Mouse (Mus musculus): Measurements from ENCODE around the gene Tm2d3.

Tm2d3 gene

GRCm38 (mm10) chr7:65708506-65708905 is 17.5 kb downstream of the Tm2d3 start:
- DNase-seq, result no peak

- no peak for DNase-seq
These were observed 19.3 kb downstream of the Tm2d3 start for GRCm38 (mm10) chr7:65710301-65710700.

GRCm38 (mm10) chr7:65713782-65714181 is 22.8 kb downstream of the Tm2d3 start:
- no peak for DNase-seq

GRCm38 (mm10) chr7:65714304-65714703 is 23.3 kb downstream of the Tm2d3 start:
- DNase-seq, result no peak

- no peak for DNase-seq
These were observed 43.1 kb downstream of the Tm2d3 start for GRCm38 (mm10) chr7:65734024-65734423.

GRCm38 (mm10) chr7:65735261-65735660 is 44.3 kb downstream of the Tm2d3 start:
- DNase-seq, result no peak

GRCm38 (mm10) chr7:65737286-65738040 is 46.5 kb downstream of the Tm2d3 start:
- no peak for DNase-seq

GRCm38 (mm10) chr7:65742857-65743256 is 51.9 kb downstream of the Tm2d3 start:
- no peak for DNase-seq

- DNase-seq, result no peak
These were observed 57.3 kb downstream of the Tm2d3 start for GRCm38 (mm10) chr7:65747990-65748955.

Data from cerebellum, adult 11-12 months (tissue).